Mouse (Mus musculus): Measurements from ENCODE around the gene Drc3.

Drc3 gene

GRCm38 (mm10) chr11:60351388-60351787 is 1.7 kb upstream of the Drc3 start:
- Histone ChIP-seq H3K4me3 (replicated peaks; ENCODE audit: low read length) (peak overlapping the region; percentile 93), H3K4me1 (replicated peaks; ENCODE audit: low read depth, low read length) (peaks cover 31% of the 10 kb centered on the region), H3K9me3 (ENCODE audit: low read length) (no peaks in the 10 kb centered on the region), H3K27me3 (ENCODE audit: insufficient read depth, low read length) (no peaks in the 10 kb centered on the region), H3K36me3 (ENCODE audit: insufficient read depth, low read length) (no peaks in the 10 kb centered on the region)
- TF ChIP-seq CTCF (conservative IDR thresholded peaks at IDR 0.05; ENCODE audit: low read length) (no peak), NANOG (IDR thresholded peaks at IDR 0.05; ENCODE audit: borderline replicate concordance, low read length) (no peak), POU5F1 (IDR thresholded peaks at IDR 0.05; ENCODE audit: borderline replicate concordance, low read length) (no peak)

GRCm38 (mm10) chr11:60351925-60352371 is 1.2 kb upstream of the Drc3 start:
- H3K27me3 ChIP-seq (ENCODE audit: insufficient read depth, low read length), result no peaks in the 10 kb centered on the region
- TF ChIP-seq POU5F1 (IDR thresholded peaks at IDR 0.05; ENCODE audit: borderline replicate concordance, low read length) (no peak), CTCF (conservative IDR thresholded peaks at IDR 0.05; ENCODE audit: low read length) (no peak), NANOG (IDR thresholded peaks at IDR 0.05; ENCODE audit: borderline replicate concordance, low read length) (no peak)
- H3K36me3 ChIP-seq (ENCODE audit: insufficient read depth, low read length), result no peaks in the 10 kb centered on the region
- H3K9me3 ChIP-seq (ENCODE audit: low read length), result no peaks in the 10 kb centered on the region
- peaks cover 31% of the 10 kb centered on the region for H3K4me1 ChIP-seq (replicated peaks; ENCODE audit: low read depth, low read length)
- peak overlapping the region; percentile 93 for H3K4me3 ChIP-seq (replicated peaks; ENCODE audit: low read length)

- Histone ChIP-seq H3K9me3 (ENCODE audit: low read length) (no peaks in the 10 kb centered on the region), H3K27me3 (ENCODE audit: insufficient read depth, low read length) (no peaks in the 10 kb centered on the region), H3K4me1 (replicated peaks; ENCODE audit: low read depth, low read length) (peaks cover 51% of the 10 kb centered on the region), H3K36me3 (ENCODE audit: insufficient read depth, low read length) (no peaks in the 10 kb centered on the region), H3K4me3 (replicated peaks; ENCODE audit: low read length) (no peak overlapping the region)
- TF ChIP-seq CTCF (conservative IDR thresholded peaks at IDR 0.05; ENCODE audit: low read length), result no peak
- TF ChIP-seq NANOG (IDR thresholded peaks at IDR 0.05; ENCODE audit: borderline replicate concordance, low read length), result no peak
- TF ChIP-seq POU5F1 (IDR thresholded peaks at IDR 0.05; ENCODE audit: borderline replicate concordance, low read length), result no peak
These were observed 2.8 kb downstream of the Drc3 start for GRCm38 (mm10) chr11:60355952-60356351.

- no peaks in the 10 kb centered on the region for H3K27me3 ChIP-seq (ENCODE audit: insufficient read depth, low read length)
These were observed 4.0 kb downstream of the Drc3 start for GRCm38 (mm10) chr11:60357116-60357515.

DNA sequence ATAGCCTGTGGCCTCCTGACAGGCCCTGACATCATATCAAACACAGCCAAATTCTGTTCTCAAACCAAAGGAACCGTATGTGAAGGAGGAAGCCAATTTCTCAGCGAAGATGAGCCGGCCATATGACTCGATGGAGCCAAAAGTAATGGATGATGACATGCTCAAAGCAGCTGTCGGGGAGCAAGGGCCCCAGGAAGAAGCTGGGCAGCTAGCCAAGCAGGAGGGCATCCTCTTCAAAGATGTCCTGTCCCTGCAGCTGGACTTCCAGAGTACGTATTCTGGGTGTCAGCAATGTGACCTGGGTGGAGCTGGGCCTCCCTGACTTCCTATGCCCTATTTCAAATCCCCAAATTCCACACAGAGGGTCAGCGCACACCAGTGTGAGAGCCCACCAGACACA is 5.4 kb downstream of the Drc3 start:
- TF ChIP-seq CTCF (conservative IDR thresholded peaks at IDR 0.05; ENCODE audit: low read length) (no peak), POU5F1 (IDR thresholded peaks at IDR 0.05; ENCODE audit: borderline replicate concordance, low read length) (no peak), NANOG (IDR thresholded peaks at IDR 0.05; ENCODE audit: borderline replicate concordance, low read length) (no peak)
- peaks cover 49% of the 10 kb centered on the region for H3K4me1 ChIP-seq (replicated peaks; ENCODE audit: low read depth, low read length)
- no peaks in the 10 kb centered on the region for H3K27me3 ChIP-seq (ENCODE audit: insufficient read depth, low read length)
- H3K4me3 ChIP-seq (replicated peaks; ENCODE audit: low read length), result no peak overlapping the region
- H3K9me3 ChIP-seq (ENCODE audit: low read length), result no peaks in the 10 kb centered on the region
- no peaks in the 10 kb centered on the region for H3K36me3 ChIP-seq (ENCODE audit: insufficient read depth, low read length)

More at GRCm38 (mm10) chr11:60357116-60357515, 4.0 kb downstream of the Drc3 start:
- Histone ChIP-seq H3K9me3 (ENCODE audit: low read length) (no peaks in the 10 kb centered on the region), H3K4me1 (replicated peaks; ENCODE audit: low read depth, low read length) (peaks cover 49% of the 10 kb centered on the region), H3K4me3 (replicated peaks; ENCODE audit: low read length) (no peak overlapping the region), H3K36me3 (ENCODE audit: insufficient read depth, low read length) (no peaks in the 10 kb centered on the region)
- TF ChIP-seq POU5F1 (IDR thresholded peaks at IDR 0.05; ENCODE audit: borderline replicate concordance, low read length) (no peak), CTCF (conservative IDR thresholded peaks at IDR 0.05; ENCODE audit: low read length) (no peak), NANOG (IDR thresholded peaks at IDR 0.05; ENCODE audit: borderline replicate concordance, low read length) (no peak)

GRCm38 (mm10) chr11:60359138-60359537 is 6.0 kb downstream of the Drc3 start:
- H3K4me3 ChIP-seq (replicated peaks; ENCODE audit: low read length), result no peak overlapping the region
- H3K9me3 ChIP-seq (ENCODE audit: low read length), result no peaks in the 10 kb centered on the region
- no peak for TF ChIP-seq POU5F1 (IDR thresholded peaks at IDR 0.05; ENCODE audit: borderline replicate concordance, low read length)
- TF ChIP-seq NANOG (IDR thresholded peaks at IDR 0.05; ENCODE audit: borderline replicate concordance, low read length), result no peak
- TF ChIP-seq CTCF (conservative IDR thresholded peaks at IDR 0.05; ENCODE audit: low read length), result no peak
- H3K36me3 ChIP-seq (ENCODE audit: insufficient read depth, low read length), result no peaks in the 10 kb centered on the region
- peaks cover 48% of the 10 kb centered on the region for H3K4me1 ChIP-seq (replicated peaks; ENCODE audit: low read depth, low read length)
- H3K27me3 ChIP-seq (ENCODE audit: insufficient read depth, low read length), result no peaks in the 10 kb centered on the region

- TF ChIP-seq CTCF (conservative IDR thresholded peaks at IDR 0.05; ENCODE audit: low read length) (no peak), NANOG (IDR thresholded peaks at IDR 0.05; ENCODE audit: borderline replicate concordance, low read length) (no peak), POU5F1 (IDR thresholded peaks at IDR 0.05; ENCODE audit: borderline replicate concordance, low read length) (no peak)
- Histone ChIP-seq H3K36me3 (ENCODE audit: insufficient read depth, low read length) (no peaks in the 10 kb centered on the region), H3K4me1 (replicated peaks; ENCODE audit: low read depth, low read length) (peaks cover 44% of the 10 kb centered on the region), H3K27me3 (ENCODE audit: insufficient read depth, low read length) (no peaks in the 10 kb centered on the region), H3K4me3 (replicated peaks; ENCODE audit: low read length) (no peak overlapping the region), H3K9me3 (ENCODE audit: low read length) (no peaks in the 10 kb centered on the region)
These were observed 6.8 kb downstream of the Drc3 start for GRCm38 (mm10) chr11:60359936-60360335.

GRCm38 (mm10) chr11:60360631-60361201 is 7.6 kb downstream of the Drc3 start:
- Histone ChIP-seq H3K36me3 (ENCODE audit: insufficient read depth, low read length) (no peaks in the 10 kb centered on the region), H3K27me3 (ENCODE audit: insufficient read depth, low read length) (no peaks in the 10 kb centered on the region), H3K9me3 (ENCODE audit: low read length) (no peaks in the 10 kb centered on the region), H3K4me1 (replicated peaks; ENCODE audit: low read depth, low read length) (peaks cover 50% of the 10 kb centered on the region), H3K4me3 (replicated peaks; ENCODE audit: low read length) (0 out of 2 replicates have a peak overlapping the region, but pooled peaks have one; percentile 7)
- TF ChIP-seq CTCF (conservative IDR thresholded peaks at IDR 0.05; ENCODE audit: low read length) (no peak), POU5F1 (IDR thresholded peaks at IDR 0.05; ENCODE audit: borderline replicate concordance, low read length) (no peak), NANOG (IDR thresholded peaks at IDR 0.05; ENCODE audit: borderline replicate concordance, low read length) (no peak)
